Mouse (Mus musculus): Measurements from ENCODE around the gene Pan3.

The Pan3 gene

DNA sequence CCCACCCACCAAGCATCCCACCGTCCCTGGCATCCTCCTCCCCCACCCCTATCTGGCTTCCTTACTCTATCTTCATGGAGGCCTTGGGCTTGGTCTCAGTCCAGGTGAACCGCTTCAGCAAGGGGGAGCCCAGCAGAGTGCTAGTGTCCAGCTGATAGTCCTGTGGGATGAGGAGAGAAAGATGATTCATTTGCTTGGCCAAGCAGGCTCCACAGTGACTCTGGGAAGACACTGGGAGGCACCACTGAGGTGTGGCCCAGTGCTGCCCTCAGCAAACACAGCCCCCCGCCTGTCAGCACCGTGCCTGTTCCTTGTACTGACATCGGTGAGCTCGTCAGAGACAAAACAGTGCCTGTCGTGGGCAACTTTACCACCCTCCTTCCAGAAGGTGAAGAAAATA is 136.4 kb downstream of the Pan3 start:
- no peak for DNase-seq

DNA sequence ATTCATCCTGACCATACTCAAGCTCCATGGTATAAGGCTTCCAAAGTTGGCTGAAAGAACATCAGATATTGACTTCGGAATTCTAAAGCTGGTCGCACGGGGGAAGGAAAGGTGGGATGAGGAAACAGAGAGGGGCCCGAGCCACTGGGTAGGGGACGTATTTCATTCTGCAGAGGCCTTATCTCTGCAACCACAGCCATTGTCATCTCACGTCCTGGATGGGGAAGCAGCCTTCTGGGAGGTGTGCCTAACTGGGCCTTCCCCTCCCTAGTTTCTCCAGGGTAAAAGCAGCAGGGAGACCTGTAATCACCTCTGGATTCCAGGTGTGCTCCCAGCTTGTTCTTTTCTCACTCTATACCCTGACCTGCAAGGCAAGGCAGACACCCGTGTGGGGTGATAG is 142.7 kb downstream of the Pan3 start:
- no peak for DNase-seq

DNA sequence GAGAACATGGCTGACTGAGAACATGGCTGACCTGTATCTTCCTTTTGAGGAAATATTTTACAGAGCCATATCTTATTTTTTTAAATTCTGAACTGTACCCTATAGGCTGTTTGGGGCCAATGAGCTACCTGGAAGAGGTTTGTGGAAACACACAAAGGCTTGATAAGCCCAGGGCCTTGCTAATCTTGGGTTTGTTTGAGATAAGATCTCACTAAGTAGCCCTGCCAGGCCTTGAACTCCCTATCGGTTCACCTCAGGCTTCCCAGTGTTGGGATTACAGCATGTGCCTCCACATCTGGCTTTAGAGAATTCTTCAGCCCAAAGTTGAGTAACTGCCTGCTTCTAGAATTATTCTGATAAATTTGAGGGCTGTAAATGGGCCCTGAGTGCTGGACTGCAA is 143.6 kb downstream of the Pan3 start:
- DNase-seq, result no peak

DNA sequence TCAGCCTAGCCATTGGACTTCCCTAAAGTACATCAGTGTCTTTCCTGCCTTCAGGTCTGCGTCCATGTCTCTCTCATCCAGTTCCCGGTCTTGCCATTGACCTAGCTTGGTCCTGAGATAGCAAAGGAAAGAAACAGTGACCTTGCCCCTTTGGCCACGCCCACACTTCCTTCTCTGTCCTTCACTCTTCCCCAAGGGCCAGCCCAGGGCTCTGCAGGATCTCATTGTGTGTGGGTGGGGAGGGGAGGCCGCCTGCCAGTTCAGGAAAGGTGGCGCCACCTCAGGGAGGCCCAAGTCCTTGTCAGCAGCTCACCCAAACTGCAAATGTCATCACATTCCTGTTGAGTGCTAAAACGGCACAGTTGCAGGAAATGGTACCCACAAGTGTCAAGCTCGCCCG is 144.6 kb downstream of the Pan3 start:
- peak; percentile 77 for DNase-seq

DNA sequence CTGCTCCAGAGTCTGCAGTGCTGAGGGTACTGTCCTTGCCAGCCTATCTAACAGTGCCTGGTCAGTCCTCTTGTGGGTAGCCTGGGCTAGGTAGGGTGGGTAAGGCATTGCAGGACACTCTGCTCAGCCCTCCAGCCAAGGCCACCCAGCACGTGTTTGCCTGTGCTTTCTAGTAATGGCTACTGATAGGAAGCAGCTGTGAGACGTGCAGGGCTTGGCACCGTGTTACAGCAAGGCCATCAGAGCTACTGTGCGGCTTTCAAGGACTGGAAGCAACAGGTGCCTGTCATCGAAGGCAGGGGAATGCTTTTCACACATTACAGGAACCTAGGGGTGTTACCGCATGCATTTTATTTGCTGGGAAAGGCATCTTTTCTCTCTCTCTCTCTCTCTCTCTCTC is 147.0 kb downstream of the Pan3 start:
- DNase-seq, result no peak

DNA sequence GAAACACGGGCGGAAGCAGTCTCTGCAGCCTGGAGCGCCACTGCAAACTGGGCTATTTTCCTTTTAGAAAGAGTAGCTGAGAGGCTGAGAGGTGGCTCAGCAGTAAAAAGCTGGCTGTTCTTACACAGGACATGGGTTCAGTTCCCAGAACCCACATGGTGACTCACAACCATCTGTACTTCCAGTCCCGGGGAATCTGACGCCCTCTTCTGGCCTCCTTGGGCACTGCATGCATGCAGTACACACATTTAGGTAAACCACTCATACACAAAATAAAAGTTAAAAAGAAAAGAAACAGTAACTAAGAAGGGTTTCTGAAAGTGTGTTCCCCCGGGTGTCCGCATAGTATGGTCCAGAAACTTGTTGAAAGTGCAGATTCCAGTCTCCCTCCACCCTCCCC is 149.2 kb downstream of the Pan3 start:
- no peak for DNase-seq

DNA sequence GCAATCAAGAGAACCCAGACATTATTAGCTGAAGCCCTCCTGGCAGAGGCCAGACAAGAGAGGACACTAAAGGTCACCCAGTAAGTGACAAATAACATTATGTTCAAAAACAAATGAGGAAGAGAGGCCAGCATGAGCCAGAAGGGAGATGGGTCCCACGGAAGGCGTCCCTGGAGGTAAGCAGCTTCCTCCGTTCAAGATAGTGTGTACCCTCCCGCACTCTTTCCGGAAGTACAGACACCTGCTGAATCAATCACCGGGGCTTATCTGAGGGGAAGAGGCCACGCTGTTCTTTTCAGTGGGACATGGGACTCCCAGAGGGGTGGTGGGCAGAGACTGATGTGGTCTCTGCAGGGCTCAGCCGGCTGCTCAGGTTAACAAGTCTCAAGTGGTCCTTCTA is 149.7 kb downstream of the Pan3 start:
- DNase-seq, result no peak

DNA sequence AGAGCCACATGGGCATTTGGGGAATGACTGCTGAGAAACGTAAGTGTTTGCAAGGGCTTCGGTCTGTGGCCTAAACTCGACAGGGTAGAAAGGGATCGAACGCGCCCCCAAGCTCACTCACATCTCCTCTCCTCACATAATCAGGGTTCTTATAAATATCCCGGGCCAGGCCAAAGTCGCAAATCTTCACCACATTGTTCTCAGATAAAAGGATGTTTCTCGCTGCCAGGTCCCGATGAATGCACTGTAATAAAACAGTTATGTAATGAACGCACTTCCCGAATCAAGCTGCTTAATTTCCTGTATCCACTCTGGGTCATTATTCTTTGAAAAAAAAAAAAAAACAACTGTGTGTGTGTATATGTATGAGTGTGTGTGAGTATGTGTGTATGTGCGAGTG is 150.2 kb downstream of the Pan3 start:
- DNase-seq, result no peak

DNA sequence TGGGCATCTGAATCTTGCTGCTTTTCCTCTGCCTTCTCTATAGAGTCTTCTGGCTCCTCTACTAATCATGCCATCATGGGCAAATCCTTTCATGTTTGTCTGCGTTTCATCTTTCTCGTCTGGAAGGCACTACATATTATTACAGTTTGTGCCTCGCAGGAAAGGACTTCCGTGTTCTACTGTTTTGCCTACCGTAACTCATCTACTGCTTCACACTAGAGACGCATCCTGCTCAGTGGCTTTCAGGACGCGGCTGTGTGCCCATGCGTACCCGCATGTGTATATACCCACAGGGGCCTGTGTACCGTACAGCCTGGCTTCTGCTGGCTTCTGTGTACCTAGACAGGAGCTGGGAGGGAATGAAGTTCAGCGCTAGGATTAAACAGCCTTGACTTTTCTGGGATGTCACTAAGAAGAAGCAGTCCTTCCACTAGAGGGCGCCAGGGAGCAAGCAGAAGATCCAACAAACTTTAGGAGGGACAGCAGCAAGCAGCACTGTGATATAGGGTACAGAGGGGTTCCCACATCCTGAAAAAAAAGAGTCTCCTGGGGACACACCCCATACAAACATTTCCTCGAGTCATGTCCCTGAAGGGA is 153.8 kb downstream of the Pan3 start:
- peak; percentile 52 for DNase-seq

DNA sequence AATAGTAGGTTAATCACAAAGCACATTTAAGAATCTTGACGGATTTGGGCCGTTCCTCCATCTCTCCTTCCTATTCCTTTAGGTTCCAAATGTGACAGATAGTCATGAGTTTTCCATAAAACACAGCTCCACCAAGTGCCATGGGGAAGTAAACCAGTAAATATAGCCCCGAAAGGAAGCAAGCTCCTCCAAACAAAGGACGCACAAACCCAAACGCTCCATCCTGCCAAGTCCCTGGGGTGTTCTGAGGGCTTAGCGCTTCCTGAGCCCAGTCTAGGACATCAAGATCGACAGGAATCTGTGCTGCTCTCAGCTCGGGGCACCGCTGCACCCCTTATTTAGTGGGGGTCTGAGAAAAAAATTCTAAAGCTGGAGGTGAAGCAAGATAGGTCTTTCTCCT is 154.7 kb downstream of the Pan3 start:
- peak; percentile 37 for DNase-seq

DNA sequence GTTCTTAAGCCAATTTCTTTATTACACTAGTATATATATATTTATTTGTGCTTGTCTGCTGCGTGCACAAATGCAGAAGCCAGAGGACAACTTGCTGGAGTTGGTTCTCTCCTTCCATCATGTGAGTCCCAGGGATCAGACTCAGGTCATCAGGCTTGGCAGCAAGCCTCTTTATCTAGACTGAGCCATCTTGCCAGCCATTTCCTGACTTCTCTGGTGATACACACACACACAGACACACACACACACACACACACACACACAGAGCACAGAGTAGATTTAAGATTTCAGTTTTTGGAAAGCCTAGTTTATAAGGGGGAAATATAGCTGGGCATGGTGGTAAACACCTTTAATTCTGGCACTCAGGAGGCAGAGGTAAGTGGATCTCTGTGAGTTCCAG is 155.1 kb downstream of the Pan3 start:
- DNase-seq, result no peak

DNA sequence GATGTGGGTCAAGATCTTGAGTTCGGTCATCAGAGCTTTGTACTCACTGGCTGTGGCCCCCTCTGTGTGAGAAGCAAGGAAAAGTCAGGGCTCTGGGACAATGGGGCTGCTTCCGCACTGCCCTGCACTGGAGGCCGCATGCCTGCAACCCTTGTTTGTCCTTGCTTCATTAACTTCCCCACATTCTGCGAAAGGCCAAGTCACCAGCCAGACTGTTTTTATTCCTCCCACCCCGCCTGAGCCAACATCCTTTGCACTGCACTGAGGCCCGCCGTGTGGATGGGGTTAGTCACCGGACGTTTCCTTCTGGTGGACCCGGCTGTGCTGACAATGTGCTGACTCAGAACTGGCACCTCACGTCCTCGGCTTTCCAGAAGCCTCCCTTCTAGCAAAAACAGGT is 159.9 kb downstream of the Pan3 start:
- peak; percentile 19 for DNase-seq

DNA sequence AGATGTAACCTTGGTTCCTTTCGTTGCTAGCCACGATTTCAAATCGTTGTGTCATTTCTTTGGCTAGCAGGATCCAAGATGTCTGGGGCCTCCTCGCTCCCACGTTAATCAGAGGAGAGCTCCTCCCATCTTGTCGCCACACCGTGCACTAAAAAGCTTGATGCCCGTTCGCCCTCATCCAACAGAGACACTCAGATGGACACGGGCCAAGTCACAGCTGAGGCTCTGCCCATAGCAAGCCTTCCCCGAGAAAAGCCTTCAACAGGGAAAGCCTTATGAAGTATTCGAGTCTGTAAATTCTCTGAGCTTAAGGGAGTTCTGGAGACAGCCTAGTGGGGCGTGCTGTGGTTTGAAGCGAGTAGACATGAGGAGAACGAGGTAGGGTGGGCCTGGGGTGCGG is 167.9 kb downstream of the Pan3 start:
- no peak for DNase-seq
